Comparison of ENCODE assay signal across 23 mouse cellular contexts in the genomic region with DNA sequence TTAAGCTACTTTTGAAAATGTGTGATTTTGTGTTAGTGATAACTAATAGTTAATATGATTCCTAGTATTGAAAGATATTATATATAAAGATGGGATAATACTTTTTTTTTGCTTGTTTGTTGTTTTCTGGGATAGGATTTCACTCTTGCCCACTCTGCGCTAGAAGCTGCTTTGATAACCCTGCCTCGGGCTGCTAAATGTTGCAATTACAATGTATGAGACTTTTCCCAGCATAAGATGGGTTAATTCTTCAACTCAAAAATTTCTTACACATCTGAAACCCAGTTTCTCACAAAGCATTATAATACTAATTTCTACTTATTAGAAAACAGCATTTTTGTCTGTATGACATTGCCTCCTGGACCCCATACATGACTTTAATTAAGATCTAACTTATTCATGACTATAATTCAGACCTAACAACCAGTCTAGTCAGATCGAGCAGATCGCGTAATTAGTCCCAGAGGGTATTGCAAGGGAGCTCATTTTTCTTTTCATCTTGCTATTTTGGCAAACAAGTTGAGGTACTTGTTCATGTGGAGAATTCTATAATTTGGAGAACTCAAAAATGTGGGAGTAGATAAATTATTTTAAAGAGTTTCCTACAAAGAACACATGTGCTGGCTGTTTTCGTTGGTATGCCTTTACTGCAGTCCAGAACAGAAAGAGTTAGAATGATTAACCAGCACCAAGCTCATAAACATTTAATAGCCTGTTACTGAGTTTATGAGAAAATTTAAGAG.
DNase-seq lines count a peak whose midpoint lies in the region; ATAC-seq and TF ChIP-seq lines count a peak whose summit lies in the region.
"Had no signal": no experiment of that assay in that cellular context is flagged by ENCODE, and none has a peak within 500 bp of the region (broad histone marks: within the 10 kb centered on the region; RNA-seq: fewer than 3 reads in every experiment).

No protein-coding gene starts in this region.

- H3K27ac ChIP-seq in embryonic facial prominence, embryonic 14.5 days (replicated peaks; ENCODE audit: low read depth, low read length) = no peak overlapping the region
- H3K27ac ChIP-seq in embryonic facial prominence, embryonic 10.5 days (replicated peaks) = no peak overlapping the region
- H3K27ac ChIP-seq in kidney, postnatal 0 days = no peak overlapping the region
- no peak overlapping the region for H3K27ac ChIP-seq in limb, embryonic 14.5 days (replicated peaks; ENCODE audit: low read depth, low read length)
- H3K27ac ChIP-seq: forebrain, embryonic 13.5 days; intestine, embryonic 15.5 days; limb, embryonic 15.5 days; liver, embryonic 15.5 days; neural tube, embryonic 13.5 days had no signal

- H3K9me3 ChIP-seq in embryonic facial prominence, embryonic 14.5 days (ENCODE audit: control insufficient read depth, low read length) = no peaks in the 10 kb centered on the region
- no peaks in the 10 kb centered on the region for H3K9me3 ChIP-seq in embryonic facial prominence, embryonic 10.5 days
- no peaks in the 10 kb centered on the region for H3K9me3 ChIP-seq in kidney, postnatal 0 days (replicated peaks; ENCODE audit: low read length)
- no peaks in the 10 kb centered on the region for H3K9me3 ChIP-seq in limb, embryonic 14.5 days (ENCODE audit: control insufficient read depth, low read length)
- H3K9me3 ChIP-seq: forebrain, embryonic 13.5 days; intestine, embryonic 15.5 days; limb, embryonic 15.5 days; liver, embryonic 15.5 days; neural tube, embryonic 13.5 days had no signal

- H3K27me3 ChIP-seq in embryonic facial prominence, embryonic 14.5 days (replicated peaks; ENCODE audit: control insufficient read depth, insufficient read depth, low read length) = no peaks in the 10 kb centered on the region
- H3K27me3 ChIP-seq in embryonic facial prominence, embryonic 10.5 days (replicated peaks; ENCODE audit: low read depth, poor library complexity, severe bottlenecking) = no peaks in the 10 kb centered on the region
- H3K27me3 ChIP-seq in kidney, postnatal 0 days (ENCODE audit: insufficient read depth, low read length) = no peaks in the 10 kb centered on the region
- H3K27me3 ChIP-seq in limb, embryonic 14.5 days (ENCODE audit: control insufficient read depth, insufficient read depth, low read length) = no peaks in the 10 kb centered on the region
- H3K27me3 ChIP-seq: forebrain, embryonic 13.5 days; intestine, embryonic 15.5 days; limb, embryonic 15.5 days; liver, embryonic 15.5 days; neural tube, embryonic 13.5 days had no signal

- WGBS in embryonic facial prominence, embryonic 14.5 days = 48% methylated on average over 6 of the region's 6 CpGs
- WGBS in embryonic facial prominence, embryonic 10.5 days = 74% methylated on average over 6 of the region's 6 CpGs
- 26% methylated on average over 6 of the region's 6 CpGs for WGBS in kidney, postnatal 0 days
- 13% methylated on average over 6 of the region's 6 CpGs for WGBS in limb, embryonic 14.5 days

- no peaks in the 10 kb centered on the region for H3K36me3 ChIP-seq in embryonic facial prominence, embryonic 14.5 days (ENCODE audit: control insufficient read depth, insufficient read depth, low read length)
- no peaks in the 10 kb centered on the region for H3K36me3 ChIP-seq in embryonic facial prominence, embryonic 10.5 days (replicated peaks)
- no peaks in the 10 kb centered on the region for H3K36me3 ChIP-seq in kidney, postnatal 0 days (ENCODE audit: insufficient read depth, low read length)
- no peaks in the 10 kb centered on the region for H3K36me3 ChIP-seq in limb, embryonic 14.5 days (ENCODE audit: control insufficient read depth, insufficient read depth, low read length)
- H3K36me3 ChIP-seq: G1E; intestine, embryonic 15.5 days; limb, embryonic 15.5 days; liver, embryonic 15.5 days; neural tube, embryonic 13.5 days had no signal

- DNase-seq in embryonic facial prominence, embryonic 14.5 days (ENCODE audit: low spot score) = peak; percentile 40
- no peak for DNase-seq in embryonic facial prominence, embryonic 10.5 days (ENCODE audit: low spot score)
- DNase-seq in kidney, postnatal 0 days (ENCODE audit: low spot score) = peak; percentile 90
- DNase-seq in kidney, postnatal 10 days = no peak
- peak; percentile 85 for DNase-seq in forelimb bud, embryonic 11.5 days (ENCODE audit: low read depth, low spot score)
- DNase-seq in limb, embryonic 14.5 days (ENCODE audit: low spot score) = peak; percentile 71
- no peak for DNase-seq in retina, postnatal 1 day
- DNase-seq in thymus, postnatal 36 days = no peak
- DNase-seq: adrenal gland, postnatal 10 days; cerebellum, postnatal 10 days; heart, postnatal 10 days; lung, postnatal 10 days; right cerebral cortex, postnatal 14 days; spleen, adult 18-20 months; thymus, postnatal 4 days had no signal

- H3K4me2 ChIP-seq in embryonic facial prominence, embryonic 14.5 days (ENCODE audit: low read depth, low read length) = no peak overlapping the region
- H3K4me2 ChIP-seq in kidney, postnatal 0 days (ENCODE audit: low read length) = peak overlapping the region; percentile 18
- no peak overlapping the region for H3K4me2 ChIP-seq in limb, embryonic 14.5 days (replicated peaks; ENCODE audit: low read depth, low read length, severe bottlenecking)
- H3K4me2 ChIP-seq: forebrain, embryonic 13.5 days; heart, embryonic 11.5 days; intestine, embryonic 15.5 days; limb, embryonic 15.5 days; liver, embryonic 15.5 days; neural tube, embryonic 13.5 days had no signal

- no peak for TF ChIP-seq POLR2A in limb, embryonic 14.5 days (IDR thresholded peaks at IDR 0.05; ENCODE audit: borderline replicate concordance, extremely low read depth, insufficient read depth, insufficient read length)

- H3K4me3 ChIP-seq in embryonic facial prominence, embryonic 14.5 days (ENCODE audit: low read depth, low read length) = no peak overlapping the region
- no peak overlapping the region for H3K4me3 ChIP-seq in embryonic facial prominence, embryonic 10.5 days
- no peak overlapping the region for H3K4me3 ChIP-seq in kidney, postnatal 0 days (replicated peaks; ENCODE audit: low read depth, low read length)
- H3K4me3 ChIP-seq in limb, embryonic 14.5 days (replicated peaks; ENCODE audit: low read length) = no peak overlapping the region
- H3K4me3 ChIP-seq: forebrain, embryonic 13.5 days; intestine, embryonic 15.5 days; limb, embryonic 15.5 days; liver, embryonic 15.5 days; neural tube, embryonic 13.5 days had no signal

- no peak overlapping the region for H3K9ac ChIP-seq in embryonic facial prominence, embryonic 14.5 days (ENCODE audit: low read depth, low read length)
- no peak overlapping the region for H3K9ac ChIP-seq in kidney, postnatal 0 days (ENCODE audit: low read depth, low read length)
- no peak overlapping the region for H3K9ac ChIP-seq in limb, embryonic 14.5 days (ENCODE audit: low read depth, low read length, severe bottlenecking)
- H3K9ac ChIP-seq: forebrain, embryonic 13.5 days; intestine, embryonic 15.5 days; limb, embryonic 15.5 days; liver, embryonic 15.5 days; neural tube, embryonic 13.5 days had no signal

- no peak for ATAC-seq in embryonic facial prominence, embryonic 14.5 days (ENCODE audit: low read depth)
- ATAC-seq in kidney, postnatal 0 days (replicated peaks; ENCODE audit: low FRiP score, low read depth) = peak; percentile 68; the same call in 1 of the 2 replicates
- peak; percentile 78 for ATAC-seq in limb, embryonic 14.5 days (ENCODE audit: low FRiP score, low read depth)
- ATAC-seq: activated CD4-positive, CD25-positive, alpha-beta regulatory T cell, adult 4 months; forebrain, embryonic 13.5 days; intestine, embryonic 15.5 days had no signal

- TF ChIP-seq CTCF in kidney, postnatal 0 days (IDR thresholded peaks at IDR 0.05; ENCODE audit: low read depth) = no peak

- no peaks in the 10 kb centered on the region for H3K4me1 ChIP-seq in embryonic facial prominence, embryonic 14.5 days (ENCODE audit: control insufficient read depth, insufficient read depth, low read length)
- no peaks in the 10 kb centered on the region for H3K4me1 ChIP-seq in embryonic facial prominence, embryonic 10.5 days
- H3K4me1 ChIP-seq in kidney, postnatal 0 days (replicated peaks; ENCODE audit: insufficient read depth, low read length) = no peaks in the 10 kb centered on the region
- H3K4me1 ChIP-seq in limb, embryonic 14.5 days (ENCODE audit: control insufficient read depth, insufficient read depth, low read length) = no peaks in the 10 kb centered on the region
- H3K4me1 ChIP-seq: forebrain, embryonic 13.5 days; intestine, embryonic 15.5 days; liver, embryonic 15.5 days; neural tube, embryonic 13.5 days had no signal

Comparison
In these comparisons a context has a peak if more than half of its experiments do, and no peak if none do; other contexts are left out.
1. DNase-seq: peak in embryonic facial prominence, embryonic 14.5 days (single experiment), kidney, postnatal 0 days (single experiment), forelimb bud, embryonic 11.5 days (single experiment) and limb, embryonic 14.5 days (single experiment); none in embryonic facial prominence, embryonic 10.5 days (single experiment), kidney, postnatal 10 days (single experiment), retina, postnatal 1 day (single experiment) and thymus, postnatal 36 days (0 of 2).